In genomic region chr2:130689011-130689410, GRCm38 (mm10) we compare ENCODE assay signal across 24 mouse cellular contexts. TPM values are rescaled to one million over a fixed set of nuclear protein-coding genes. Genes with fewer than 3 reads are reported as not detected.
DNase-seq lines count a peak whose midpoint lies in the region; ATAC-seq and TF ChIP-seq lines count a peak whose summit lies in the region.
"Had no signal": no experiment of that assay in that cellular context is flagged by ENCODE, and none has a peak within 500 bp of the region (broad histone marks: within the 10 kb centered on the region; RNA-seq: fewer than 3 reads in every experiment).

No protein-coding gene starts in this region.

- H3K9me3 ChIP-seq in midbrain, embryonic 13.5 days, result no peaks in the 10 kb centered on the region
- H3K9me3 ChIP-seq: embryonic facial prominence, embryonic 13.5 days; embryonic facial prominence, embryonic 15.5 days; forebrain, embryonic 10.5 days; forebrain, embryonic 12.5 days had no signal

- 84% methylated on average over 2 of the region's 2 CpGs for WGBS in midbrain, embryonic 13.5 days

- no peaks in the 10 kb centered on the region for H3K27me3 ChIP-seq in midbrain, embryonic 13.5 days
- H3K27me3 ChIP-seq: embryonic facial prominence, embryonic 13.5 days; embryonic facial prominence, embryonic 15.5 days; Patski had no signal

- no peak for TF ChIP-seq POLR2A in embryonic fibroblast, embryonic 13.5 days (IDR thresholded peaks at IDR 0.05; ENCODE audit: low read depth, low read length)

- H3K4me3 ChIP-seq in embryonic fibroblast, embryonic 13.5 days (ENCODE audit: insufficient read depth, low read length), result no peak overlapping the region
- no peak overlapping the region for H3K4me3 ChIP-seq in midbrain, embryonic 13.5 days (replicated peaks)
- H3K4me3 ChIP-seq: embryonic facial prominence, embryonic 13.5 days; embryonic facial prominence, embryonic 15.5 days; erythroblast, embryonic 14.5 days; forebrain, embryonic 10.5 days; forebrain, embryonic 12.5 days had no signal

- TF ChIP-seq CTCF in embryonic fibroblast, embryonic 13.5 days (IDR thresholded peaks at IDR 0.05; ENCODE audit: borderline replicate concordance, insufficient read depth, low read length), result no peak

- peak overlapping the region; percentile 8; the same call in 1 of the 2 replicates for H3K27ac ChIP-seq in embryonic fibroblast, embryonic 13.5 days (ENCODE audit: insufficient read depth, low read length)
- no peak overlapping the region for H3K27ac ChIP-seq in midbrain, embryonic 13.5 days
- H3K27ac ChIP-seq: embryonic facial prominence, embryonic 13.5 days; embryonic facial prominence, embryonic 15.5 days; forebrain, embryonic 10.5 days; forebrain, embryonic 12.5 days had no signal

- peaks cover 7% of the 10 kb centered on the region; the same call in 1 of the 2 replicates for H3K4me1 ChIP-seq in embryonic fibroblast, embryonic 13.5 days (ENCODE audit: control insufficient read depth, insufficient read depth, low read length)
- H3K4me1 ChIP-seq in midbrain, embryonic 13.5 days (replicated peaks), result no peaks in the 10 kb centered on the region
- H3K4me1 ChIP-seq: embryonic facial prominence, embryonic 13.5 days; embryonic facial prominence, embryonic 15.5 days; forebrain, embryonic 10.5 days; forebrain, embryonic 12.5 days had no signal

- peaks cover 34% of the 10 kb centered on the region for H3K36me3 ChIP-seq in midbrain, embryonic 13.5 days

- no peak overlapping the region for H3K4me2 ChIP-seq in midbrain, embryonic 13.5 days (replicated peaks)
- H3K4me2 ChIP-seq: embryonic facial prominence, embryonic 13.5 days; embryonic facial prominence, embryonic 15.5 days; forebrain, embryonic 12.5 days had no signal

- ATAC-seq in erythroblast, adult 5-6 weeks (replicated peaks; ENCODE audit: low FRiP score, poor library complexity, severe bottlenecking), result no peak
- ATAC-seq in midbrain, embryonic 13.5 days, result no peak
- ATAC-seq: activated CD4-positive, CD25-positive, alpha-beta regulatory T cell, adult 4 months; forebrain, embryonic 14.5 days; forebrain, embryonic 16.5 days; Patski had no signal

- peak; percentile 46 for DNase-seq in adrenal gland, adult 2 months
- DNase-seq in adrenal gland, postnatal 10 days, result no peak
- DNase-seq in 416B (ENCODE audit: low read depth), result peak; percentile 72
- no peak for DNase-seq in retina, embryonic 14.5 days (ENCODE audit: low spot score)
- DNase-seq: adrenal gland, postnatal 14 days; cerebellum, adult 11-12 months; cerebellum, adult 8-10 months; cerebellum, adult 9-11 months; cerebellum, postnatal 14 days; cerebellum, postnatal 36 days; embryo, embryonic 11 days had no signal

- H3K9ac ChIP-seq in midbrain, embryonic 13.5 days (replicated peaks), result no peak overlapping the region
- H3K9ac ChIP-seq: embryonic facial prominence, embryonic 13.5 days; embryonic facial prominence, embryonic 15.5 days; forebrain, embryonic 12.5 days had no signal

RNA-seq across cellular contexts. Expression of gene Slc4a11, which starts 8.3 kb away (rescaled TPM):
- 1 to 10 TPM; 3.5 to 4.1 TPM for total RNA-seq in adrenal gland, adult 2 months (2021)
- polyA plus RNA-seq in adrenal gland, adult 2 months (2012; rRNA removed), result 4.0 and 4.8 TPM in 2 replicates
- total RNA-seq in adrenal gland, postnatal 10 days (2021), result 1 to 10 TPM; 1.2 to 1.6 TPM
- 3.5 TPM in 2 replicates for polyA plus RNA-seq in embryonic fibroblast, embryonic 13.5 days (2011; ENCODE audit: insufficient read length, low read depth, missing spikeins)
- not detected in 2 replicates for total RNA-seq in erythroblast, adult 5-6 weeks (2015; ENCODE audit: low replicate concordance)
- total RNA-seq in erythroblast, adult 5-6 weeks (2017; ENCODE audit: low replicate concordance), result not detected in 2 replicates
- 0.46 and 0.61 TPM in 2 replicates for polyA plus RNA-seq in midbrain, embryonic 13.5 days (2015; fragmentation: Nextera tagmentation; extraction: Ambion mirVana)
- total RNA-seq: common myeloid progenitor, adult 5-6 weeks had no signal
- polyA plus RNA-seq: erythroblast, embryonic 14.5 days had no signal

RNA-seq across cellular contexts. Expression of gene Itpa, which starts 21.6 kb away (rescaled TPM):
- total RNA-seq in adrenal gland, adult 2 months (2021), result 10 to 100 TPM; 19.5 to 29.6 TPM
- 28.6 and 29.3 TPM in 2 replicates for polyA plus RNA-seq in adrenal gland, adult 2 months (2012; rRNA removed)
- total RNA-seq in adrenal gland, postnatal 10 days (2021), result 10 to 100 TPM; 26.6 to 33.3 TPM
- polyA plus RNA-seq in embryonic fibroblast, embryonic 13.5 days (2011; ENCODE audit: insufficient read length, low read depth, missing spikeins), result 66.6 and 71.8 TPM in 2 replicates
- total RNA-seq in erythroblast, adult 5-6 weeks (2015; ENCODE audit: low replicate concordance), result 11.3 and 13.0 TPM in 2 replicates
- total RNA-seq in erythroblast, adult 5-6 weeks (2017; ENCODE audit: low replicate concordance), result 12.8 and 16.2 TPM in 2 replicates
- polyA plus RNA-seq in midbrain, embryonic 13.5 days (2015; fragmentation: Nextera tagmentation; extraction: Ambion mirVana), result 155 and 165 TPM in 2 replicates

RNA-seq across cellular contexts. Expression of gene Ddrgk1, which starts 24.6 kb away (rescaled TPM):
- total RNA-seq in adrenal gland, adult 2 months (2021), result 100 to 1,000 TPM; 184 to 209 TPM
- polyA plus RNA-seq in adrenal gland, adult 2 months (2012; rRNA removed), result 190 and 213 TPM in 2 replicates
- total RNA-seq in adrenal gland, postnatal 10 days (2021), result 100 to 1,000 TPM; 145 to 155 TPM
- polyA plus RNA-seq in embryonic fibroblast, embryonic 13.5 days (2011; ENCODE audit: insufficient read length, low read depth, missing spikeins), result 45.9 and 46.7 TPM in 2 replicates
- total RNA-seq in erythroblast, adult 5-6 weeks (2015; ENCODE audit: low replicate concordance), result 20.9 and 28.2 TPM in 2 replicates
- 19.8 and 30.0 TPM in 2 replicates for total RNA-seq in erythroblast, adult 5-6 weeks (2017; ENCODE audit: low replicate concordance)
- 60.2 and 62.0 TPM in 2 replicates for polyA plus RNA-seq in midbrain, embryonic 13.5 days (2015; fragmentation: Nextera tagmentation; extraction: Ambion mirVana)

RNA-seq across cellular contexts. Expression of gene Lzts3, which starts 46.4 kb away (rescaled TPM):
- 10 to 100 TPM; 14.3 to 21.4 TPM for total RNA-seq in adrenal gland, adult 2 months (2021)
- 17.7 and 21.0 TPM in 2 replicates for polyA plus RNA-seq in adrenal gland, adult 2 months (2012; rRNA removed)
- total RNA-seq in adrenal gland, postnatal 10 days (2021), result 1 to 10 TPM; 9.4 to 9.5 TPM
- 4.5 and 5.1 TPM in 2 replicates for polyA plus RNA-seq in embryonic fibroblast, embryonic 13.5 days (2011; ENCODE audit: insufficient read length, low read depth, missing spikeins)
- total RNA-seq in erythroblast, adult 5-6 weeks (2015; ENCODE audit: low replicate concordance), result not detected in 2 replicates
- 0.43 and 0.84 TPM in 2 replicates for total RNA-seq in erythroblast, adult 5-6 weeks (2017; ENCODE audit: low replicate concordance)
- polyA plus RNA-seq in midbrain, embryonic 13.5 days (2015; fragmentation: Nextera tagmentation; extraction: Ambion mirVana), result 8.0 and 9.2 TPM in 2 replicates

RNA-seq across cellular contexts. Expression of gene Ubox5, which starts 59.2 kb away (rescaled TPM):
- 1 to 10 TPM; 6.4 to 7.1 TPM for total RNA-seq in adrenal gland, adult 2 months (2021)
- polyA plus RNA-seq in adrenal gland, adult 2 months (2012; rRNA removed), result 5.8 and 6.3 TPM in 2 replicates
- 1 to 10 TPM; 5.5 to 5.6 TPM for total RNA-seq in adrenal gland, postnatal 10 days (2021)
- 7.2 and 8.4 TPM in 2 replicates for polyA plus RNA-seq in embryonic fibroblast, embryonic 13.5 days (2011; ENCODE audit: insufficient read length, low read depth, missing spikeins)
- 1.7 and 3.8 TPM in 2 replicates for total RNA-seq in erythroblast, adult 5-6 weeks (2015; ENCODE audit: low replicate concordance)
- 0.68 and 0.98 TPM in 2 replicates for total RNA-seq in erythroblast, adult 5-6 weeks (2017; ENCODE audit: low replicate concordance)
- polyA plus RNA-seq in midbrain, embryonic 13.5 days (2015; fragmentation: Nextera tagmentation; extraction: Ambion mirVana), result 12.8 and 13.4 TPM in 2 replicates

Comparison
In these comparisons a context has a peak if more than half of its experiments do, and no peak if none do; other contexts are left out.
1. DNase-seq: peak in adrenal gland, adult 2 months (single experiment) and 416B (single experiment); none in adrenal gland, postnatal 10 days (single experiment) and retina, embryonic 14.5 days (single experiment).
2. RNA of gene Ddrgk1, which starts 24.6 kb away (total RNA-seq): 184 to 209 TPM in adrenal gland, adult 2 months and 145 to 155 TPM in adrenal gland, postnatal 10 days; 19.8 to 30.0 TPM in erythroblast, adult 5-6 weeks; every median in the first group is over 4 times any median in the second.